Mouse (Mus musculus): ENCODE results near the gene Hoxc6. TPM values are rescaled to one million over a fixed set of nuclear protein-coding genes. Genes with fewer than 3 reads are reported as not detected.

Hoxc6 gene
- total RNA-seq, 2 experiments from 2014 or later: not detected

- no peak for ATAC-seq (replicated peaks; ENCODE audit: low FRiP score, low TSS enrichment, poor library complexity, severe bottlenecking)
These were observed 13.1 kb upstream of the Hoxc6 start for GRCm38 (mm10) chr15:102984925-102985324.

- peak; percentile 80 for ATAC-seq (replicated peaks; ENCODE audit: low FRiP score, low TSS enrichment, poor library complexity, severe bottlenecking)
These were observed 10.8 kb upstream of the Hoxc6 start for GRCm38 (mm10) chr15:102987124-102987833.

GRCm38 (mm10) chr15:102988078-102988477, 10.0 kb upstream of the Hoxc6 start:
- ATAC-seq (replicated peaks; ENCODE audit: low FRiP score, low TSS enrichment, poor library complexity, severe bottlenecking): no peak

- ATAC-seq (replicated peaks; ENCODE audit: low FRiP score, low TSS enrichment, poor library complexity, severe bottlenecking): no peak
These were observed 7.3 kb upstream of the Hoxc6 start, which contains the start of gene Hoxc8 for GRCm38 (mm10) chr15:102990461-102991397. Gene Hoxc8, plus strand, starts transcription at chr15:102990607.

DNA sequence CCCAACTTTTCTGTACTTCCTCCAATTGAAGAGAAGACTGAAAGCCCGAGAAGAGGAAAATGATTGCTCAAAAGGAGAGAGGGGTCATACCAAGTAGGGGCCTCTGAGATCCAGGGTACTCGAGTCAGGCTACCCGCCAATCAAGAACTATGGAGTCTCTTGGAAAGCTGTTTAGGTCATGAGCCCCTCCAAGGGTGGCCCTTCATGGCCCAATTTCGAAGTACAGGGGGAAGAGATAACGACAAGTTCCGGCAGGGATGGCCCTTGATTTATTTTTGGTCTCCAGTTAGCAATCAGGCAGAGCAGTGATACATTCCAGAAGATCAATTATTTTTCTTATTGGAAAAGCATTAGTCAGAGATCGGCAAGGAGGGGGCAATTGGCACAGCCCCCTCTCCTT, 6.3 kb upstream of the Hoxc6 start:
- no peak for ATAC-seq (replicated peaks; ENCODE audit: low FRiP score, low TSS enrichment, poor library complexity, severe bottlenecking)

- ATAC-seq (replicated peaks; ENCODE audit: low FRiP score, low TSS enrichment, poor library complexity, severe bottlenecking): no peak
These were observed 5.9 kb upstream of the Hoxc6 start for GRCm38 (mm10) chr15:102992206-102992605.

GRCm38 (mm10) chr15:102992863-102993262, 5.2 kb upstream of the Hoxc6 start:
- ATAC-seq (replicated peaks; ENCODE audit: low FRiP score, low TSS enrichment, poor library complexity, severe bottlenecking): no peak

- no peak for ATAC-seq (replicated peaks; ENCODE audit: low FRiP score, low TSS enrichment, poor library complexity, severe bottlenecking)
These were observed 1.5 kb upstream of the Hoxc6 start for GRCm38 (mm10) chr15:102996548-102996947.

DNA sequence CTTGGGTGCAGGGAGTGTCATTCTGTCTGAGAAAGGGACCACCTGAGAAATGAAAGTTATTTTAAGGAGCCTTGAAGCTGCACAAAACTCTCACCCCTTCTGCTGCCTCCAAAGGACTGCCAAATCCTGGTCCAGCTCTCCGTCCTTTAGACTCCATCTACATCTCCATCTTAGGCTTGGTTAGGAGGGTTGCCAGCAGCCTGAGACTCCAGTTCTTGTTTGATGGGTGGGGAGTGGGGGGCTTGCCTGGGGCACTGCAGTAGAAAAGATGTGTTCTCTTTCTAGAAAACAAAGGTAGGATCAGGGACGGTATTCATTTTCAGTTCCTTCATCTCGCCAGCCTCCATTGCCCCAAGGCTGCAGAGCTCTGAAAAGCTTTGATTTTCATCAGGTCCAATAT, 626 bp upstream of the Hoxc6 start:
- no peak for ATAC-seq (replicated peaks; ENCODE audit: low FRiP score, low TSS enrichment, poor library complexity, severe bottlenecking)

DNA sequence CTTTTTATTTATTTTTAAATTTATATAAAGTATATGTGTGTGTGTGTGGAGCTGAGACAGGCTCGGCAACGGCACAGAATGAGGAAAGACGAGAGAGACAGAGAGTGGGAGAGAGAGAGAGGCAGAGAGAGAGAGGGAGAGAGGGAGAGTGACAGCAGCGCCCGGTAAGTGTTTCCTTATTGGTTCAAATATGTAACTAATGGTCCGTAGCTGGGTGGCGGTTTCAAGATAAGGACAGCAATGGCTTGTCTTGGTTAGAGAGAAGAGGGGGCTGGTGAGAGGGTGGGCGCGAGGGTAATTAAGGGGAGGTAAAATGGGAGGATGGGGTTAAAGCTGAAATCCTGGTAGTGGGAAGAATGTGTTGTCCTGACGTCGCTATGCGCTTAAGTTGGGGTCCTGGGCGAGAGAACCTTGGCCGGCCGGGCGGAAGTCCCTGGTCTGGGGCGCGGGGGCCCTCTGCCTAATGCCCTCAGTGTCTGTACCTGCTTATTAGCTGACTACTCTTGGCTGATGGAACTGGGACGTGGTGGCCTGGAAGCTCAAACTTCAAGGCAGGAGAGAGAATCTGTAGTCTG, 638 bp downstream of the Hoxc6 start:
- ATAC-seq (replicated peaks; ENCODE audit: low FRiP score, low TSS enrichment, poor library complexity, severe bottlenecking): no peak

GRCm38 (mm10) chr15:102999183-102999831, 1.2 kb downstream of the Hoxc6 start:
- ATAC-seq (replicated peaks; ENCODE audit: low FRiP score, low TSS enrichment, poor library complexity, severe bottlenecking): peak; percentile 46

DNA sequence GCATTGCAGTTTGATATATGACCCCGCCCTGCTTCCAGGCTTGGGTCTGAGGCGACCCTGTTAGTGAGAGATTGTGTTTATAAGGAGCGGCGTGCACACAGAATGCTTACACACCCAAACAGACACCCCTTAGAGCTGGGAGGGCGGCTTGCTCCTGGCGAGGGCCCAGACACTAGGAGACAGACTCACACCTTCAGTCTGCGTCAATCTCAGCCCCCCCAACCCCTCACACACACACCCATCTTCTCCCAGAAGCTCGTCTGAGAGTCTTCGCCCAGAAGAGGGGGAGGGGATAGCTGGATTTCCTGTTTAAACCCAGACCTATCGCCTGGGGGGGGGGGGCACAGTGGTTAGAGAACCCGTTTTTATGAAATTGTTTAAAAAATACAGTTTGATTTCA, 1.9 kb downstream of the Hoxc6 start:
- ATAC-seq (replicated peaks; ENCODE audit: low FRiP score, low TSS enrichment, poor library complexity, severe bottlenecking): no peak

- no peak for ATAC-seq (replicated peaks; ENCODE audit: low FRiP score, low TSS enrichment, poor library complexity, severe bottlenecking)
These were observed 2.4 kb downstream of the Hoxc6 start for GRCm38 (mm10) chr15:103000501-103000901.

DNA sequence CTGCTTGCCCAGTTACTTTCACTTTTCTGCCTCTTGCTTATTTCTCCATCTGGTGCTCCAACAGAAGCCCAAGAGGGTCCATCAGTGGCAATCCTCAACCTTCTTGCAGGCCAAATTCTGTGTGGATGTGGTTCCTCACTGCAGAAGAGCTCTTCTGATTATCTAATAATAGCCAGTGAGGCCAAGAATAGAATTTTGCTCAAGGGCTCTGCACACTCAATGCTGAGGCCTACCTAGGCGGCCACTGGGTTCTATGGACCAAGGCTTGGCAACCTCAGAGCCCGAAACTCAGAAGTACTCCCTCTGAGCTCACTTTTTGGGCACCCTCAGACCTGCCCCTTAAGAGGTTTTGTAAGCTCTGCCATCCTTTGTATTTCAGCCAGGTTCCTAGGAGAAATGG, 3.3 kb downstream of the Hoxc6 start:
- no peak for ATAC-seq (replicated peaks; ENCODE audit: low FRiP score, low TSS enrichment, poor library complexity, severe bottlenecking)

GRCm38 (mm10) chr15:103002156-103002555, 4.1 kb downstream of the Hoxc6 start:
- no peak for ATAC-seq (replicated peaks; ENCODE audit: low FRiP score, low TSS enrichment, poor library complexity, severe bottlenecking)

- no peak for ATAC-seq (replicated peaks; ENCODE audit: low FRiP score, low TSS enrichment, poor library complexity, severe bottlenecking)
These were observed 4.9 kb downstream of the Hoxc6 start for GRCm38 (mm10) chr15:103002821-103003448.

DNA sequence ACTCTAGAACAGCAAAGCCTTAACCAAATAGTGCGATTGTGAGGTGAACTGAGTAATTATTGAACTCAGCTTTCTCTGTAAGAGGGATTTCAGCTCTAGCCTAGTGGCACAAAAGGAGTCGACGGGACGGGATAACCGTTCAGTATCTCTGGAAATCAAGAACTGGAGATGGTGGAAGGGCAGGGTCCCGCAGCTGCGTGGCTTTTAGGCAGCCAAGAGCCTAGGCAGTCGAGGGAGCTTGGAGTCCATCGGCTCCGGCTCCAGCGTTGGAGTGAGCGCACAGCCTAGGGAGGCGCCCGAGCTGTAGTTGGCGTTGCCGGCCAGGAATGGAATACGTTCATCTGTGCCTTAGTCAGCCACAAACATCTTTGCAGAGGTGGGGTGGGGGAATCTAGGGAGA, 7.3 kb downstream of the Hoxc6 start:
- no peak for ATAC-seq (replicated peaks; ENCODE audit: low FRiP score, low TSS enrichment, poor library complexity, severe bottlenecking)

- no peak for ATAC-seq (replicated peaks; ENCODE audit: low FRiP score, low TSS enrichment, poor library complexity, severe bottlenecking)
These were observed 7.7 kb downstream of the Hoxc6 start for GRCm38 (mm10) chr15:103005797-103006196.

GRCm38 (mm10) chr15:103006326-103006725, 8.3 kb downstream of the Hoxc6 start:
- ATAC-seq (replicated peaks; ENCODE audit: low FRiP score, low TSS enrichment, poor library complexity, severe bottlenecking): no peak

Data from megakaryocyte-erythroid progenitor cell, adult 5-6 weeks (primary cell).